Mouse (Mus musculus) midbrain, embryonic 14.5 days (tissue): ENCODE data around the gene Thbd. TPM values are rescaled to one million over a fixed set of nuclear protein-coding genes. Genes with fewer than 3 reads are reported as not detected.

ENCODE experiments used
- ATAC-seq: fragments of 200-750 bp; cut with Nextera tagmentation; 2 replicates; pipeline ENCODE4 v1.8.0; 2017; ENCODE audit warnings: moderate number of reproducible peaks, moderate library complexity; ENCODE audit not compliant: low FRiP score, low TSS enrichment
- DNase-seq: peaks from one replicate; pipeline ENCODE4 v3.0.0-alpha.2; 2015
- H3K27ac ChIP-seq: fragments of 300-500 bp; sonication (generic); replicated peaks from 2 replicates; pipeline ENCODE4 v1.5.1; 2014; ENCODE audit warnings: mild to moderate bottlenecking, low read depth, low read length, moderate library complexity
- H3K27me3 ChIP-seq: fragments of 300-500 bp; sonication (generic); 2 replicates; pipeline ENCODE4 v1.6.1; 2014; ENCODE audit warnings: low read length, control low read depth, mixed read lengths; ENCODE audit not compliant: control insufficient read depth, insufficient read depth
- H3K36me3 ChIP-seq: fragments of 300-500 bp; sonication (generic); 2 replicates; pipeline ENCODE4 v1.6.1; 2014; ENCODE audit warnings: low read length, control low read depth; ENCODE audit not compliant: control insufficient read depth, insufficient read depth
- H3K4me1 ChIP-seq: fragments of 300-500 bp; sonication (generic); 2 replicates; pipeline ENCODE4 v1.6.1; 2014; ENCODE audit warnings: mild to moderate bottlenecking, antibody characterized with exemption, low read length, control low read depth; ENCODE audit not compliant: control insufficient read depth, insufficient read depth
- H3K4me2 ChIP-seq: fragments of 300-500 bp; sonication (generic); 2 replicates; pipeline ENCODE4 v1.6.1; 2014; ENCODE audit warnings: mild to moderate bottlenecking, low read length, moderate library complexity
- H3K4me3 ChIP-seq: fragments of 300-500 bp; sonication (generic); replicated peaks from 2 replicates; pipeline ENCODE4 v1.5.1; 2014; ENCODE audit warnings: low read depth, low read length
- H3K9ac ChIP-seq: fragments of 300-500 bp; sonication (generic); replicated peaks from 2 replicates; pipeline ENCODE4 v1.6.1; 2014; ENCODE audit warnings: mild to moderate bottlenecking, low read length, moderate library complexity
- H3K9me3 ChIP-seq: fragments of 300-500 bp; sonication (generic); 2 replicates; pipeline ENCODE4 v1.6.1; 2016; ENCODE audit warnings: low read length, control low read depth, mixed read lengths; ENCODE audit not compliant: control insufficient read depth
- WGBS: fragments of 180-500 bp; shearing (Covaris S2); extraction: QIAGEN DNeasy Blood & Tissue Kit; methylation state at CpG from one replicate; pipeline ENCODE4 v1.1.7; 2014; 5-methylcytosine and 5-hydroxymethylcytosine counted together
- polyA plus RNA-seq: library from polyadenylated mRNA; unstranded; fragments of >200 nt; fragmentation: Nextera tagmentation; extraction: Ambion mirVana; gene quantifications from 2 replicates; pipeline ENCODE4 v1.2.1, GENCODE M21; 2014

Thbd gene
- polyA plus RNA-seq, 1 experiment from 2014 or later: 5.4 TPM

GRCm38 (mm10) chr2:148397015-148397783, 10.8 kb downstream of the Thbd start:
- peaks cover 13% of the 10 kb centered on the region; the same call in 1 of the 2 replicates for H3K27me3 ChIP-seq

GRCm38 (mm10) chr2:148396209-148396608, 11.8 kb downstream of the Thbd start:
- Histone ChIP-seq H3K9ac (no peak overlapping the region), H3K4me2 (peak overlapping the region; percentile 91), H3K27me3 (peaks cover 13% of the 10 kb centered on the region; the same call in 1 of the 2 replicates), H3K9me3 (no peaks in the 10 kb centered on the region), H3K4me1 (no peaks in the 10 kb centered on the region), H3K4me3 (peak overlapping the region; percentile 52), H3K27ac (no peak overlapping the region), H3K36me3 (no peaks in the 10 kb centered on the region)
- 75% methylated on average over 10 of the region's 10 CpGs for WGBS
- DNase-seq (no peak), ATAC-seq (no peak)

More at GRCm38 (mm10) chr2:148397015-148397783, 10.8 kb downstream of the Thbd start:
- no peak overlapping the region for H3K4me2 ChIP-seq
- H3K27ac ChIP-seq: no peak overlapping the region
- no peaks in the 10 kb centered on the region for H3K36me3 ChIP-seq
- DNase-seq (no peak), ATAC-seq (no peak)
- no peak overlapping the region for H3K9ac ChIP-seq
- no peaks in the 10 kb centered on the region for H3K4me1 ChIP-seq
- no peak overlapping the region for H3K4me3 ChIP-seq
- 74% methylated on average over 11 of the region's 11 CpGs for WGBS
- no peaks in the 10 kb centered on the region for H3K9me3 ChIP-seq

GRCm38 (mm10) chr2:148395131-148396051, 12.6 kb downstream of the Thbd start, which contains the start of gene Sstr4:
Gene Sstr4, plus strand, starts transcription at chr2:148395344.
- Histone ChIP-seq H3K27me3 (peaks cover 13% of the 10 kb centered on the region; the same call in 1 of the 2 replicates), H3K4me2 (peak within 1 kb of the TSS; percentile 91), H3K9ac (peak within 1 kb of the TSS; percentile 59), H3K36me3 (no peaks in the 10 kb centered on the region), H3K27ac (no peak within 1 kb of the TSS), H3K4me3 (peak within 1 kb of the TSS; percentile 52), H3K4me1 (no peaks in the 10 kb centered on the region), H3K9me3 (no peaks in the 10 kb centered on the region)
- ATAC-seq: peak; percentile 74
- DNase-seq: peak; percentile 80
- WGBS: 4% methylated on average over 81 of the region's 83 CpGs

- ATAC-seq: no peak
- no peak overlapping the region for H3K4me2 ChIP-seq
- DNase-seq: no peak
- no peak overlapping the region for H3K9ac ChIP-seq
- peaks cover 13% of the 10 kb centered on the region; the same call in 1 of the 2 replicates for H3K27me3 ChIP-seq
- H3K4me3 ChIP-seq: no peak overlapping the region
- H3K36me3 ChIP-seq: no peaks in the 10 kb centered on the region
- no peaks in the 10 kb centered on the region for H3K9me3 ChIP-seq
- H3K4me1 ChIP-seq: no peaks in the 10 kb centered on the region
- no peak overlapping the region for H3K27ac ChIP-seq
Measured at GRCm38 (mm10) chr2:148393846-148394245, 14.1 kb downstream of the Thbd start.

GRCm38 (mm10) chr2:148393149-148393548, 14.8 kb downstream of the Thbd start:
- Histone ChIP-seq H3K4me3 (no peak overlapping the region), H3K4me2 (no peak overlapping the region), H3K4me1 (no peaks in the 10 kb centered on the region), H3K9me3 (no peaks in the 10 kb centered on the region), H3K9ac (no peak overlapping the region), H3K27me3 (peaks cover 13% of the 10 kb centered on the region; the same call in 1 of the 2 replicates), H3K27ac (no peak overlapping the region), H3K36me3 (no peaks in the 10 kb centered on the region)
- 84% methylated on average over 1 of the region's 1 CpGs for WGBS
- no peak for DNase-seq
- ATAC-seq: no peak

- Histone ChIP-seq H3K9ac (no peak overlapping the region), H3K4me1 (no peaks in the 10 kb centered on the region), H3K4me2 (no peak overlapping the region), H3K4me3 (no peak overlapping the region), H3K36me3 (no peaks in the 10 kb centered on the region), H3K9me3 (no peaks in the 10 kb centered on the region), H3K27ac (no peak overlapping the region), H3K27me3 (no peaks in the 10 kb centered on the region)
- ATAC-seq (no peak), DNase-seq (no peak)
- 74% methylated on average over 6 of the region's 6 CpGs for WGBS
Measured at GRCm38 (mm10) chr2:148387652-148388581, 20.1 kb downstream of the Thbd start.

- H3K9ac ChIP-seq: no peak overlapping the region
- ATAC-seq: no peak
- H3K9me3 ChIP-seq: no peaks in the 10 kb centered on the region
- no peak overlapping the region for H3K4me2 ChIP-seq
- H3K4me1 ChIP-seq: no peaks in the 10 kb centered on the region
- no peak overlapping the region for H3K27ac ChIP-seq
- no peak for DNase-seq
- no peaks in the 10 kb centered on the region for H3K27me3 ChIP-seq
- H3K36me3 ChIP-seq: no peaks in the 10 kb centered on the region
- no peak overlapping the region for H3K4me3 ChIP-seq
- WGBS: 89% methylated on average over 2 of the region's 2 CpGs
Measured at GRCm38 (mm10) chr2:148386927-148387326, 21.1 kb downstream of the Thbd start.

GRCm38 (mm10) chr2:148386476-148386875, 21.5 kb downstream of the Thbd start:
- DNase-seq (no peak), ATAC-seq (no peak)
- H3K27me3 ChIP-seq: no peaks in the 10 kb centered on the region
- H3K4me2 ChIP-seq: no peak overlapping the region
- no peaks in the 10 kb centered on the region for H3K36me3 ChIP-seq
- H3K4me1 ChIP-seq: no peaks in the 10 kb centered on the region
- H3K9ac ChIP-seq: no peak overlapping the region
- 87% methylated on average over 3 of the region's 3 CpGs for WGBS
- no peak overlapping the region for H3K4me3 ChIP-seq
- H3K9me3 ChIP-seq: no peaks in the 10 kb centered on the region
- H3K27ac ChIP-seq: no peak overlapping the region
